Mouse (Mus musculus): ENCODE measurements at regions not wholly inside any gene's neighbourhood (a gene's known extent, or its start where the extent isn't known, plus 50 kb on each side); places are given as distances from the start of the nearest gene placed in this dataset.

GRCm38 (mm10) chr12:26809670-26810069 is 340.7 kb downstream of the Cmpk2 start:
- TF ChIP-seq POLR2A (IDR thresholded peaks at IDR 0.05; ENCODE audit: low read depth, low read length) (no peak), CTCF (IDR thresholded peaks at IDR 0.05; ENCODE audit: extremely low read depth, insufficient read length, insufficient replicate concordance, low read depth, low read length) (no peak)

All from small intestine, adult 2 months (tissue).